Mouse (Mus musculus) NIH3T3 (cell line): Measurements from ENCODE around the gene Fmn2.

Source experiments
- DNase-seq: peaks from one replicate; pipeline ENCODE4 v3.0.0-alpha.2; 2012; ENCODE audit warnings: low read depth

Gene Fmn2

GRCm38 (mm10) chr1:174501661-174502030, at the start of gene Fmn2:
Gene Fmn2 (plus strand): TSS chr1:174501825.
- DNase-seq: no peak

- no peak for DNase-seq
Measured at GRCm38 (mm10) chr1:174455100-174455499, 46.5 kb upstream of the Fmn2 start.

GRCm38 (mm10) chr1:174465385-174465784, 36.2 kb upstream of the Fmn2 start:
- DNase-seq: no peak

- DNase-seq: peak; percentile 68
Measured at GRCm38 (mm10) chr1:174466240-174466639, 35.4 kb upstream of the Fmn2 start.

- DNase-seq: peak; percentile 72
Measured at GRCm38 (mm10) chr1:174469736-174470135, 31.9 kb upstream of the Fmn2 start.

GRCm38 (mm10) chr1:174482567-174482966, 19.1 kb upstream of the Fmn2 start:
- no peak for DNase-seq

- no peak for DNase-seq
Measured at GRCm38 (mm10) chr1:174500064-174500463, 1.6 kb upstream of the Fmn2 start.

GRCm38 (mm10) chr1:174501011-174501410, 614 bp upstream of the Fmn2 start:
- no peak for DNase-seq

- DNase-seq: no peak
Measured at GRCm38 (mm10) chr1:174502031-174502845, 613 bp downstream of the Fmn2 start.

GRCm38 (mm10) chr1:174502846-174503745, 1.5 kb downstream of the Fmn2 start:
- DNase-seq: no peak

- DNase-seq: no peak
Measured at GRCm38 (mm10) chr1:174508571-174509110, 7.0 kb downstream of the Fmn2 start.

- DNase-seq: no peak
Measured at GRCm38 (mm10) chr1:174513419-174513818, 11.8 kb downstream of the Fmn2 start.

- DNase-seq: no peak
Measured at GRCm38 (mm10) chr1:174521976-174522770, 20.5 kb downstream of the Fmn2 start.

- DNase-seq: no peak
Measured at GRCm38 (mm10) chr1:174522809-174523511, 21.3 kb downstream of the Fmn2 start.

- DNase-seq: no peak
Measured at GRCm38 (mm10) chr1:174523512-174523828, 21.8 kb downstream of the Fmn2 start.

GRCm38 (mm10) chr1:174536742-174537453, 35.3 kb downstream of the Fmn2 start:
- DNase-seq: no peak

GRCm38 (mm10) chr1:174537491-174537890, 35.9 kb downstream of the Fmn2 start:
- no peak for DNase-seq

GRCm38 (mm10) chr1:174548291-174548690, 46.7 kb downstream of the Fmn2 start:
- DNase-seq: no peak

GRCm38 (mm10) chr1:174553272-174554007, 51.8 kb downstream of the Fmn2 start:
- peak; percentile 67 for DNase-seq

GRCm38 (mm10) chr1:174555412-174555811, 53.8 kb downstream of the Fmn2 start:
- no peak for DNase-seq
